Mouse (Mus musculus) embryonic fibroblast, embryonic 13.5 days (primary cell): ENCODE data around the gene Nsun5.

Experiments
- CTCF ChIP-seq: IDR thresholded peaks from 2 replicates; pipeline ENCODE4 v1.5.1; 2011; ENCODE audit warnings: mild to moderate bottlenecking, control low read depth, low read length, moderate library complexity, borderline replicate concordance; ENCODE audit not compliant: insufficient read depth
- POLR2A ChIP-seq: IDR thresholded peaks from 2 replicates; pipeline ENCODE4 v1.6.1; 2011; ENCODE audit warnings: low read depth, mild to moderate bottlenecking, control low read depth, low read length, moderate library complexity

GRCm38 (mm10) chr5:135405437-135405836 lies 35.7 kb downstream of the Nsun5 start:
- TF ChIP-seq POLR2A (no peak), CTCF (no peak)
